Mouse (Mus musculus) midbrain, embryonic 12.5 days (tissue): ENCODE measurements around the gene Myo18a. TPM values are rescaled to one million over a fixed set of nuclear protein-coding genes. Genes with fewer than 3 reads are reported as not detected.

ENCODE experiments used
- ATAC-seq: fragments of 200-750 bp; cut with Nextera tagmentation; 2 replicates; pipeline ENCODE4 v1.8.0; 2017; ENCODE audit warnings: low read depth, moderate TSS enrichment, moderate library complexity; ENCODE audit not compliant: low FRiP score
- H3K27ac ChIP-seq: fragments of 300-500 bp; sonication (generic); replicated peaks from 2 replicates; pipeline ENCODE4 v1.5.1; 2016; ENCODE audit warnings: mild to moderate bottlenecking
- H3K27me3 ChIP-seq: fragments of 300-500 bp; sonication (generic); 2 replicates; pipeline ENCODE4 v1.6.1; 2016; ENCODE audit warnings: mild to moderate bottlenecking
- H3K36me3 ChIP-seq: fragments of 300-500 bp; sonication (generic); 2 replicates; pipeline ENCODE4 v1.6.1; 2016
- H3K4me1 ChIP-seq: fragments of 300-500 bp; sonication (generic); 2 replicates; pipeline ENCODE4 v1.6.1; 2016
- H3K4me2 ChIP-seq: fragments of 300-500 bp; sonication (generic); replicated peaks from 2 replicates; pipeline ENCODE4 v1.6.1; 2016; ENCODE audit warnings: mild to moderate bottlenecking, moderate library complexity
- H3K4me3 ChIP-seq: fragments of 300-500 bp; sonication (generic); 2 replicates; pipeline ENCODE4 v1.5.1; 2016; ENCODE audit warnings: mild to moderate bottlenecking
- H3K9ac ChIP-seq: fragments of 300-500 bp; sonication (generic); replicated peaks from 2 replicates; pipeline ENCODE4 v1.6.1; 2016; ENCODE audit warnings: mild to moderate bottlenecking, moderate library complexity
- H3K9me3 ChIP-seq: fragments of 300-500 bp; sonication (generic); 2 replicates; pipeline ENCODE4 v1.6.1; 2016; ENCODE audit warnings: mild to moderate bottlenecking
- WGBS: fragments of 180-500 bp; shearing (Covaris S2); methylation state at CpG from one replicate; pipeline ENCODE4 v1.1.7; 2016; 5-methylcytosine and 5-hydroxymethylcytosine counted together
- polyA plus RNA-seq: library from polyadenylated mRNA; unstranded; fragments of >200 nt; fragmentation: Nextera tagmentation; extraction: Ambion mirVana; gene quantifications from 2 replicates; pipeline ENCODE4 v1.2.1, GENCODE M21; 2016

Myo18a gene
- polyA plus RNA-seq, 1 experiment from 2014 or later = 61.0 TPM

DNA sequence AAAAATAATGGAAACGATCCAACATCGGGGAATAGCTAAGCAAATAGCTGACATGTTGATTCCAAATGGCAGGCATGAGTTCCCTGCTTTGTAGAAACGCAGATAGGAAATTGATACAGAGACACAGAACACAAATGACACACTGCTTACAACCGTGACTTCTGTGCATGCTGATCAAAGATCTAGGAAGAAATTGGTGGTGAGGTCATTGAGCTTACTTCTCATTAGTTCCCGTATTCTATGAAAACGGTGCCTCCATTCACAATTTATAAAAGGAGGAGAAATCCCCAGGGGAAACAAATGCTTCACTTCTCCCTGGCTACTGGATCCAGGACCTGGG, 133.4 kb downstream of the Myo18a start:
- Histone ChIP-seq H3K27ac (peak overlapping the region; percentile 89), H3K4me3 (peak overlapping the region; percentile 20; the same call in 1 of the 2 replicates), H3K36me3 (no peaks in the 10 kb centered on the region), H3K4me1 (peaks cover 76% of the 10 kb centered on the region), H3K27me3 (peaks cover 44% of the 10 kb centered on the region), H3K4me2 (peak overlapping the region; percentile 53), H3K9me3 (no peaks in the 10 kb centered on the region), H3K9ac (no peak overlapping the region)
- WGBS = 15% methylated on average over 6 of the region's 6 CpGs
- ATAC-seq = no peak

DNA sequence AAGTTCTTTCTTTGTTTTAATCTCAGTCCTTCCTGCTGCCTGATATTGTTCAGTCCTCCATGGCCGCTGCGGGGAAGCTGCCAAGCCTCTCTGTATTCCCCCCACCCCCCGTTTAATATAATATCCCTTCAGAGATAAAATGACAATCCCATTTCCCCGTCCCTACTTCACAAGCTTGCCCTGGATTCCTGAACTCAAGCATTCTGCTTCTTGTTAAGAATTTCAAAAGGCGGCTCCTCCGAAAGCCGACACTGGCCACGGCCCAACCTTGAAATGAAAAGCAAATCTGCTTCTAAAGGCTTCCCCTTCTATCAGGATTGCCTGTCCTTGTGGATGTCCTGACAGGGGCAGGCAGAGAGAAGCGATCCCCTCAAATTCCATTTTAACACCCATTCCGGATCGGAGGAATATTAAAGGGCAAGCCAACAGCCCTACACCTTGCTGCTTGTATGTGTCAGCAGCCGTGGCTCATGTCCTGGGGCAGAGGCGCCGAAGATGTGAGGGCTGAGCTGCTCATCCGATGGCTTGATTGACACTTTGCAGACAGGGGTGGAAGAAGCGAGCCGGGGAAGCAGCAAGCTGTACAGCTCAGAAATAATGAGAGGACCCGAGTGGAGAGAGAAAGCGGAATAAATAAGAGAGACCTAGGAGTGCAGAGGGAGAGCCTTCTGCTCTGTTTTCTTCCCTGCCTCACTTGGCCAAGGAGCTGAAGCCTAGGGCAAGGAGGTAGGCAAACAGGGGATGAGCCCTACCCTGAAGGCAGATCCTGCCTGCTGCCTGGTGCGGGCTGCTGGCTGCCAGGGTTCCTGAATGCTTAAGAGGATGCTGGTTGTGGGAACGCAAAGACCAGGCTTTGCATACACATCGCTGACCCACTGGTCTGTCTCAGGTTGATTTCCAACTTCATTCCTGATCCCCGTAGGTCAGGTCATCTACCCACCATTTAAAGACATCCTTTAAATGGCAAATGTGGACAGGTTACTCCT, 134.1 kb downstream of the Myo18a start:
- H3K4me3 ChIP-seq = peak overlapping the region; percentile 20
- peak; percentile 17; the same call in 1 of the 2 replicates for ATAC-seq
- H3K9ac ChIP-seq = peak overlapping the region; percentile 31; the same call in 1 of the 2 replicates
- WGBS = 8% methylated on average over 23 of the region's 23 CpGs
- H3K4me1 ChIP-seq = peaks cover 78% of the 10 kb centered on the region
- peak overlapping the region; percentile 89 for H3K27ac ChIP-seq
- H3K36me3 ChIP-seq = no peaks in the 10 kb centered on the region
- no peaks in the 10 kb centered on the region for H3K9me3 ChIP-seq
- peaks cover 46% of the 10 kb centered on the region for H3K27me3 ChIP-seq
- H3K4me2 ChIP-seq = peak overlapping the region; percentile 53

DNA sequence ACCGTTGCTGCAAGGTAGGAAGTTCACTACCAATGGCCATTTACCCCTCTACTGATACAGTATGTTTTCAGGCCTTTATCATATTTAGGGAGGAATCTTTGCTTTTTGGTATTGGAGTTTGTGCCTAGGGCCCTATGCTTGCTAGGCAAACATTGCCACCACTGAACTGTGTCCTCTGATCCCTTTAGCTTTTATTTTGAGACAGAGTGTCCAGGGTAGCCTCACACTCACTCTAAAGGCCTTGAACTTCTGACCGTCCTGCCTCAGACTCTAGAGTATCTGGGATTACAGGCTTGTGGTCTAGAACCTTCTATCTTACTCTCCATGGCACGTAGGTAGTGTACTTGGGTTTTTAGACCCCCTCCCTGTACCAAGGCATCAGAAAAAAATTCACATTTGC, 137.1 kb downstream of the Myo18a start:
- Histone ChIP-seq H3K9me3 (no peaks in the 10 kb centered on the region), H3K27ac (no peak overlapping the region), H3K36me3 (no peaks in the 10 kb centered on the region), H3K27me3 (peaks cover 55% of the 10 kb centered on the region), H3K9ac (no peak overlapping the region), H3K4me1 (peaks cover 60% of the 10 kb centered on the region), H3K4me2 (no peak overlapping the region), H3K4me3 (no peak overlapping the region)
- WGBS = 86% methylated on average over 3 of the region's 3 CpGs
- ATAC-seq = no peak

DNA sequence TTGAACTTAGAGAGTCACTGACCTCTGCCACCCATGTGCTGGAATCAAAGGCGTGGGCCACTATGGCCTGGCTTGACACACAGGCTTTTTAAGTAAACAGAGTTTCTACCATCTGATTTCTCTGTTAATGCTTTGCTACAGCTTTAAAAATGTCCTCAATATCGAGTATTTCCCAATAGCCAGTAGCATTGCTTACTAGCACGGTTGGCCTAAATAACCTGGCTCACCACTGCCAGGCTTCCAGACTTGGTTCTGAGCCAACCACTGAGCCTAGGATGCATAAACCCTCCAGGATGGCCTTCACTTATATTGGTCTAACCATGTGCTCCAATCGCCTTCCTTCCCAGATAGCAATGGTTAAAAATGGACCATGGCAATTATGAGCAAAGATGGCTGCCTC, 137.7 kb downstream of the Myo18a start:
- peaks cover 55% of the 10 kb centered on the region for H3K27me3 ChIP-seq
- H3K4me1 ChIP-seq = peaks cover 55% of the 10 kb centered on the region
- no peak overlapping the region for H3K9ac ChIP-seq
- H3K9me3 ChIP-seq = no peaks in the 10 kb centered on the region
- no peak overlapping the region for H3K4me3 ChIP-seq
- WGBS = 92% methylated on average over 4 of the region's 4 CpGs
- no peak overlapping the region for H3K4me2 ChIP-seq
- no peak overlapping the region for H3K27ac ChIP-seq
- ATAC-seq = no peak
- no peaks in the 10 kb centered on the region for H3K36me3 ChIP-seq

DNA sequence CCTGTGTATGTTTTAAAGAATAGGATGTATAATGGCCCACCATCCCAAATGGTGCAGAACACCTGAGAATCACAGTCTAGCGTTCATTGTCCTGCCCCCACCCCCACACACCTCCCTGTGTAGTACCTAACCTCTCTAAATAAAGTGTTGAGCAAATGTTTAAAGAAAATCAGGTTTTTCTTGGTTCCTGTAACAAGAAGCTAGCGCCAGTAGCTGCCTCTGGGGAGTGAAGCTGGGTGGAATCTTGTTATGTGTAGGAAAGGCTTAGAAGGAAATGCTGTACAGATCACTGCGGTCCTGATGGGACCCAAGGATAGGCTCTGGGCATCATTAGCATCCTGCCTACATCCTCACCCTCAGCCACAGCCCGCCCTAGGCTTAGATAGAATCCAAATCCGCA, 138.3 kb downstream of the Myo18a start:
- no peak for ATAC-seq
- H3K27ac ChIP-seq = 0 out of 2 replicates have a peak overlapping the region, but pooled peaks have one; percentile 39
- WGBS = 40% methylated on average over 5 of the region's 5 CpGs
- no peaks in the 10 kb centered on the region for H3K9me3 ChIP-seq
- no peak overlapping the region for H3K4me2 ChIP-seq
- no peaks in the 10 kb centered on the region for H3K36me3 ChIP-seq
- no peak overlapping the region for H3K9ac ChIP-seq
- peaks cover 55% of the 10 kb centered on the region for H3K27me3 ChIP-seq
- H3K4me3 ChIP-seq = no peak overlapping the region
- peaks cover 53% of the 10 kb centered on the region for H3K4me1 ChIP-seq

DNA sequence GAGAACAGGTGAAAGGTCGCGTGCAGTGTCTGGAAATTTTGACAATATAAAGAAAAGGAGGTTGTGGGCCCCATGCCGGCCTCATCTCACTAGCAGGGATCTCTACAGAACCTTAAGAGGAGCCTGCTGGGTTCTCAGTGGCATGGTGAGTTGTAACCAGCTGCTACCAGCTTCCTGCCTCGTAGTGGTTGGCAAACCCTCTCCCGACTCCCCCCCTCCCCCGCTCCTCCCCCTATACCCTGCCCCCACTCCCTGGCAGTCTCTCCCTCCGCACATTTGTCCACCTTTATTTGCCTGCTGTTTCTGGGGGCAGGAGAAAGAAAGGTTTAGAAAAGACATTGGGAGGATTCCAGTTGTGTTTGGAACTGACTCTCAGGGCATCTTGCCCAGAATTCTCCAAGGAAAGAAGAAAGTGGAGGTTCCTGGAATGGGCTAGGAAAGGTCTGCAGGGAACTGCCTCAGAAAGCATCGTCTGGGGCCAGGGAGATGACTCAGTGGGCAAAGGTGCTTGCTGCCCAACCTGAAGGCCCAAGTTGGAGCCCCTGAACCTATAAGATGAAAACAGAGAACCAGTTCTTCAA, 138.8 kb downstream of the Myo18a start:
- 33% methylated on average over 7 of the region's 8 CpGs for WGBS
- no peak overlapping the region for H3K4me2 ChIP-seq
- no peak for ATAC-seq
- H3K9me3 ChIP-seq = no peaks in the 10 kb centered on the region
- no peaks in the 10 kb centered on the region for H3K36me3 ChIP-seq
- H3K4me1 ChIP-seq = peaks cover 53% of the 10 kb centered on the region
- H3K9ac ChIP-seq = no peak overlapping the region
- H3K4me3 ChIP-seq = no peak overlapping the region
- H3K27me3 ChIP-seq = peaks cover 55% of the 10 kb centered on the region
- 0 out of 2 replicates have a peak overlapping the region, but pooled peaks have one; percentile 39 for H3K27ac ChIP-seq

DNA sequence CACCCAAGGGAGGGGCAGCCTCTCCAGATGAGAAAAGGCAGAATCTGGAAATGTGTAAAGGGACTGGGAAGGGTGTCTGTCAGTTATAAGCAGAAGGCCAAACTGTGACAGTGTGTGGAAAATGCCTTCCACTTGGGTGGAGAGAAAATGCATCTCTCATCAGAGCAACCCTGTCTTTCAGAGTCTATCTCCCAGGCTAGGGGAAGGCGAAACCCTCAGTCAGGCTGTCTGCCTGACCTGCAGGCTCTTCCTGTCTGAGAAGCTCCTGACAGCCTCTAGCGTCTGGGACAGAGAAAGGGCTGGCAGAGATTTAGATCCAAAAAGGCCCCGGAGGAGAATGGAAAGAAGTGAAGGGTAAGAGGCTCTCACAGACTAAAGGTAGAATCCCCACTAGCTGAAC, 140.7 kb downstream of the Myo18a start:
- WGBS = 31% methylated on average over 3 of the region's 3 CpGs
- H3K27me3 ChIP-seq = peaks cover 39% of the 10 kb centered on the region
- no peak overlapping the region for H3K9ac ChIP-seq
- H3K9me3 ChIP-seq = no peaks in the 10 kb centered on the region
- H3K4me2 ChIP-seq = no peak overlapping the region
- no peak for ATAC-seq
- H3K27ac ChIP-seq = peak overlapping the region; percentile 43
- H3K4me3 ChIP-seq = no peak overlapping the region
- H3K36me3 ChIP-seq = no peaks in the 10 kb centered on the region
- peaks cover 40% of the 10 kb centered on the region for H3K4me1 ChIP-seq

DNA sequence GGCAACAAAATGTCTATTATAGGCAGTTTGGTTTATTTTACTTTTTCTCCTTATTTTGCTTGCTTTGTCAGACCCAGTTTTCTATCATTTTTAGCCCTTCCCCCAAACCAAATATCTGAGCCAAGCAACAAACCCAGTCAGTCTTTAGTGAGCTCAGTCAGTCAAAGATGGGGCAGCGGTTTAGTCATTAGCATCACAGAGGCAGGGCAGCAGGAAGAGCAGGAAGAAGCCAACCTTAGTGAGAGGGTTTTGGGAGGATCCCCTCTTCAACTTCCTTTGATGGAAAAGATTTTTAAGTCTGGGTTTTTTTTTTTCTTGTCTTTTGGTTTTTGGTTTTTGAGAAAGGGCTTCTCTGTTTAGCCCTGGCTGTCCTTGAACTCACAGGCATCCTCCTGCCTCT, 141.7 kb downstream of the Myo18a start:
- Histone ChIP-seq H3K4me2 (no peak overlapping the region), H3K4me1 (peaks cover 46% of the 10 kb centered on the region), H3K27me3 (peaks cover 32% of the 10 kb centered on the region), H3K4me3 (no peak overlapping the region), H3K36me3 (no peaks in the 10 kb centered on the region), H3K9me3 (no peaks in the 10 kb centered on the region), H3K9ac (no peak overlapping the region), H3K27ac (no peak overlapping the region)
- ATAC-seq = no peak
- WGBS = 24% methylated on average over 1 of the region's 1 CpGs

DNA sequence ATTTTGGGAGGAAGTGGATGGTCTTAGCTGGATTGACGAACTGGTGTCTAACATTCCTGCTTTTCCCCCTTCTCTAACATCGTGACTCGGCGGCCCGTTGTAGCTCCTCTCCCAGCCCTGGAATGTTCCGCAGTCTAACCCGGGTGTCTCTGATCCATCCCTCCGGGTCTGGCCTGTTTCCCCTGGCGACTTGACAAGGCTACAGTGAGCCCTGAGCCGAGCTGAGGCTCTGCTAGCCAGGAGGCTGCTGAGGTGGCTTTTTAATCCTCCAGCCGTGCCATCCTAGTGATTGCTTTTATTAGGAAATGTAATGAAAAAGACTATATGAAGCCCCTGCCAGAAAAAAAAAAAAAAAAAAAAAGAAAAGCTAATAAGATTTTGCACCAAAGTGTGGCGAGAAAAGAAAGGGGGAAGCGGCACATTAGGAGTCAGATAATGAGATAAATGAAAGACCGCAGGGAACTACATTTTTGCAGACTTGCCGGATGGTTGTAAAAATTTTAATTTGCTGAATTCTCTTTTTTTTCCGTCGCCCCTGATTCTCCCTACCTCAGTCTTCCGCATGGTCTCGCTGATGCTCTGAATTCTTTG, 143.1 kb downstream of the Myo18a start:
- Histone ChIP-seq H3K9me3 (no peaks in the 10 kb centered on the region), H3K9ac (peak overlapping the region; percentile 34; the same call in 1 of the 2 replicates), H3K36me3 (no peaks in the 10 kb centered on the region), H3K27me3 (peaks cover 22% of the 10 kb centered on the region), H3K4me1 (peaks cover 46% of the 10 kb centered on the region), H3K4me3 (no peak overlapping the region), H3K4me2 (peak overlapping the region; percentile 30; the same call in 1 of the 2 replicates), H3K27ac (peak overlapping the region; percentile 73)
- no peak for ATAC-seq
- 18% methylated on average over 19 of the region's 19 CpGs for WGBS

DNA sequence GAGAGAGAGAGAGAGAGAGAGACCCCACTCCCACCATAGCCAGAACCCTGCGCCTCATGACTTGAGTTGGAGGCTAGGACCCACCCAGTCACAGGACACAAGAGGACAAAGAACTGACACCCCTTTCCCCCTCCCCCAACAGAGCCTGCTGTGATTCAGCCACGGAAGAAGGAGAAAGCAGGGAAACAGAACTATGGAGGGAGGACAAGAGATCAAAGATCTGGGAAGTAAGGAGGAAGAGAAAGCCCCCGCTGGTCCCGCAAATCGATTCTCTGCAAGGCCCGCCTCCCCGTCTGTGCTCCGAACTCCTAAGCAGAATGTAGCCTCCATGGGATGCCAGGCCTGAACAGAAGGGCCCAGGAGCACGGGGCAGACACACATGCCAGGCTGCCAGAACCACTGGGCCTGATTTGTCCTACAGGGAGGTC, 143.7 kb downstream of the Myo18a start:
- 6% methylated on average over 9 of the region's 9 CpGs for WGBS
- H3K4me1 ChIP-seq = peaks cover 40% of the 10 kb centered on the region
- H3K27me3 ChIP-seq = peaks cover 16% of the 10 kb centered on the region; the same call in 1 of the 2 replicates
- peak overlapping the region; percentile 34; the same call in 1 of the 2 replicates for H3K9ac ChIP-seq
- no peaks in the 10 kb centered on the region for H3K36me3 ChIP-seq
- H3K4me3 ChIP-seq = no peak overlapping the region
- peak overlapping the region; percentile 30 for H3K4me2 ChIP-seq
- peak overlapping the region; percentile 73 for H3K27ac ChIP-seq
- peak; percentile 58; the same call in 1 of the 2 replicates for ATAC-seq
- H3K9me3 ChIP-seq = no peaks in the 10 kb centered on the region

DNA sequence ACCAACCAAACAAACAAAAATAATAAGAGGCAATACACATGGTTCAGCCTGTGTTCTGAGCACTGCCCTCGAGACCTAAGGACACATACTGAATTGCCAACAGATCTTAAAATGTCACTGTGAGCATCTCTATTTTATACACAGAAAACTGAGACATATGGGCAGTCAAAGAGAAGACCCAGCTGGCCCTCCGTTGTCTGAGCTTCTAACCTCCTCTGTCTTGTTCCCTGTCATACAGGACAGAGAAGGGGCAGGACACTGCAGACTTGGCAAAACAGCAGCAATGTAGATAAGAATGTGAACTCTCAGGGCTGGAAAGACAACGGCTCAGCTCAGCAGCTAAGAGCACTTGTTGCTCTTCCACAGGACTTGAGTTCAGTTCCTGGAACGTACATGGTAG, 145.4 kb downstream of the Myo18a start:
- Histone ChIP-seq H3K4me2 (no peak overlapping the region), H3K27ac (no peak overlapping the region), H3K4me3 (no peak overlapping the region), H3K4me1 (peaks cover 37% of the 10 kb centered on the region), H3K27me3 (peaks cover 18% of the 10 kb centered on the region), H3K36me3 (no peaks in the 10 kb centered on the region), H3K9ac (no peak overlapping the region), H3K9me3 (no peaks in the 10 kb centered on the region)
- no peak for ATAC-seq
- WGBS = 88% methylated on average over 4 of the region's 4 CpGs

DNA sequence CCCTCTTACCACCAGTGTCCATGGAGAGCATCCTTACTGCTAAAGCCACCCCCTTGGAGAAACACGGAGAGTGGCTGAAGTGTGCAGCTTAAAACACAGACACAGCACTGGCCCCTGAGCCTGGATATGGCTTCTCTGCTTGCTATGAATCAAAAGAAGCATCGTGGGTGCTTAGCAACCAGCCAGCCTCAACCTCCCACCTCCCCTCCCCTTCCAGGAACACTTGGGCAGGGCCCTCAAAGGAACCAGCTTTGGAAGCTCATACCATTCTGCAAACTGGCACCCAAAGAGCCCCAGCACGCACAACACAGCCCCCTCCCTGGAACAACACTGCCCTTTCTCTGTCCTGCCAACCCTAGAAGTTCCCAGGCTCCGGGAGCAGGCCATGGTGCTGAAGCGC, 146.3 kb downstream of the Myo18a start:
- Histone ChIP-seq H3K4me3 (no peak overlapping the region), H3K27ac (0 out of 2 replicates have a peak overlapping the region, but pooled peaks have one; percentile 21), H3K4me1 (peaks cover 35% of the 10 kb centered on the region), H3K4me2 (no peak overlapping the region), H3K9me3 (no peaks in the 10 kb centered on the region), H3K27me3 (peaks cover 23% of the 10 kb centered on the region), H3K9ac (no peak overlapping the region), H3K36me3 (no peaks in the 10 kb centered on the region)
- 42% methylated on average over 5 of the region's 5 CpGs for WGBS
- ATAC-seq = no peak
